9 mouse cellular contexts compared by ENCODE assay signal in genomic region chrX:157731658-157732314, GRCm38 (mm10). TPM values are rescaled to one million over a fixed set of nuclear protein-coding genes. Genes with fewer than 3 reads are reported as not detected.
DNase-seq lines count a peak whose midpoint lies in the region; ATAC-seq and TF ChIP-seq lines count a peak whose summit lies in the region.
"Had no signal": no experiment of that assay in that cellular context is flagged by ENCODE, and none has a peak within 500 bp of the region (broad histone marks: within the 10 kb centered on the region; RNA-seq: fewer than 3 reads in every experiment).

No protein-coding gene starts in this region.

- peak; percentile 70 for TF ChIP-seq CTCF in intestine, postnatal 0 days (IDR thresholded peaks at IDR 0.05; ENCODE audit: low read depth)

- H3K4me1 ChIP-seq in intestine, postnatal 0 days (replicated peaks; ENCODE audit: control insufficient read depth, insufficient read depth, low read length), result no peaks in the 10 kb centered on the region
- H3K4me1 ChIP-seq in midbrain, embryonic 12.5 days, result 0 out of 2 replicates have a peak, but pooled peaks cover 4% of the 10 kb centered on the region

- no peak overlapping the region for H3K9ac ChIP-seq in intestine, postnatal 0 days (ENCODE audit: low read depth, low read length)
- H3K9ac ChIP-seq in midbrain, embryonic 12.5 days (replicated peaks), result no peak overlapping the region

- 33% methylated on average over 9 of the region's 9 CpGs for WGBS in intestine, postnatal 0 days
- 28% methylated on average over 9 of the region's 9 CpGs for WGBS in midbrain, embryonic 12.5 days

- no peaks in the 10 kb centered on the region for H3K27me3 ChIP-seq in intestine, postnatal 0 days (replicated peaks; ENCODE audit: control insufficient read depth, insufficient read depth, low read length)
- peaks cover 7% of the 10 kb centered on the region; the same call in 1 of the 2 replicates for H3K27me3 ChIP-seq in midbrain, embryonic 12.5 days

- no peak for ATAC-seq in CD4-positive, CD25-positive, alpha-beta regulatory T cell, adult 4 months
- 0 out of 2 replicates have a peak, but pooled peaks have one; percentile 13 for ATAC-seq in intestine, postnatal 0 days
- ATAC-seq in midbrain, embryonic 12.5 days (ENCODE audit: low FRiP score, low read depth), result peak; percentile 86

- no peak overlapping the region for H3K4me3 ChIP-seq in intestine, postnatal 0 days (ENCODE audit: low read depth, low read length)
- H3K4me3 ChIP-seq in midbrain, embryonic 12.5 days, result no peak overlapping the region

- no peak overlapping the region; the same call in 1 of the 2 replicates for H3K4me2 ChIP-seq in intestine, postnatal 0 days (replicated peaks; ENCODE audit: low read depth)
- H3K4me2 ChIP-seq in midbrain, embryonic 12.5 days (replicated peaks), result peak overlapping the region; percentile 15; the same call in 1 of the 2 replicates

- H3K27ac ChIP-seq in intestine, postnatal 0 days (ENCODE audit: low read depth, low read length), result no peak overlapping the region
- no peak overlapping the region for H3K27ac ChIP-seq in midbrain, embryonic 12.5 days (replicated peaks)

- no peaks in the 10 kb centered on the region for H3K36me3 ChIP-seq in intestine, postnatal 0 days (ENCODE audit: control insufficient read depth, insufficient read depth)
- H3K36me3 ChIP-seq in midbrain, embryonic 12.5 days, result no peaks in the 10 kb centered on the region

- peak; percentile 24 for DNase-seq in CD4-positive, CD25-positive, alpha-beta regulatory T cell, adult 2 months (ENCODE audit: low read depth, low spot score)
- peak; percentile 82 to 86 for DNase-seq in cerebellum, postnatal 10 days
- DNase-seq in frontal cortex, postnatal 14 days (ENCODE audit: low spot score in 2 of 2), result peak; percentile 67 to 72
- peak; percentile 74 for DNase-seq in left cerebral cortex, postnatal 4 days
- DNase-seq in skeletal muscle tissue, adult 2 months (ENCODE audit: low read depth, low spot score), result peak; percentile 67

- no peaks in the 10 kb centered on the region for H3K9me3 ChIP-seq in intestine, postnatal 0 days (ENCODE audit: control insufficient read depth)
- no peaks in the 10 kb centered on the region for H3K9me3 ChIP-seq in midbrain, embryonic 12.5 days

- intact Hi-C loops in left cerebral cortex, postnatal 4 days (cut with DNase I), result loop anchor here (5.0 kb wide), 1 partner anchor 1191 kb away; no protein-coding TSS in a partner anchor

RNA-seq across cellular contexts. Expression of gene Smpx, which starts 33.1 kb away (rescaled TPM):
- polyA plus RNA-seq in CD4-positive, CD25-positive, alpha-beta regulatory T cell, adult 4 months (2017; shearing (Covaris generic)), result not detected
- 4.1 and 5.1 TPM in 2 replicates for polyA plus RNA-seq in intestine, postnatal 0 days (2015; fragmentation: Nextera tagmentation; extraction: Ambion mirVana)
- not detected for total RNA-seq in left cerebral cortex, postnatal 4 days (2021)
- polyA plus RNA-seq in midbrain, embryonic 12.5 days (2016; fragmentation: Nextera tagmentation; extraction: Ambion mirVana), result 0.38 TPM in 1 of 2 replicates, not detected in the other
- polyA plus RNA-seq: spleen, adult 2 months had no signal

Comparison
In these comparisons a context has a peak if more than half of its experiments do, and no peak if none do; other contexts are left out.
1. DNase-seq: peak in every context shown above with its lines; median percentile 84 in cerebellum, postnatal 10 days; 74 in left cerebral cortex, postnatal 4 days; 70 in frontal cortex, postnatal 14 days; 67 in skeletal muscle tissue, adult 2 months; 24 in CD4-positive, CD25-positive, alpha-beta regulatory T cell, adult 2 months.